Mouse (Mus musculus): ENCODE data around the gene 9130213A22Rik. TPM values are rescaled to one million over a fixed set of nuclear protein-coding genes. Genes with fewer than 3 reads are reported as not detected.
A peak's percentile ranks its signal among the peaks of the same experiment; 100 is the strongest.
"Not testable (repeated sequence)": the region's sequence is repeated elsewhere in the genome, so short reads cannot be mapped to it uniquely, and the experiment has no call there.

The 9130213A22Rik gene
- polyA plus RNA-seq, 1 experiment from 2014 or later: 0.40 TPM

DNA sequence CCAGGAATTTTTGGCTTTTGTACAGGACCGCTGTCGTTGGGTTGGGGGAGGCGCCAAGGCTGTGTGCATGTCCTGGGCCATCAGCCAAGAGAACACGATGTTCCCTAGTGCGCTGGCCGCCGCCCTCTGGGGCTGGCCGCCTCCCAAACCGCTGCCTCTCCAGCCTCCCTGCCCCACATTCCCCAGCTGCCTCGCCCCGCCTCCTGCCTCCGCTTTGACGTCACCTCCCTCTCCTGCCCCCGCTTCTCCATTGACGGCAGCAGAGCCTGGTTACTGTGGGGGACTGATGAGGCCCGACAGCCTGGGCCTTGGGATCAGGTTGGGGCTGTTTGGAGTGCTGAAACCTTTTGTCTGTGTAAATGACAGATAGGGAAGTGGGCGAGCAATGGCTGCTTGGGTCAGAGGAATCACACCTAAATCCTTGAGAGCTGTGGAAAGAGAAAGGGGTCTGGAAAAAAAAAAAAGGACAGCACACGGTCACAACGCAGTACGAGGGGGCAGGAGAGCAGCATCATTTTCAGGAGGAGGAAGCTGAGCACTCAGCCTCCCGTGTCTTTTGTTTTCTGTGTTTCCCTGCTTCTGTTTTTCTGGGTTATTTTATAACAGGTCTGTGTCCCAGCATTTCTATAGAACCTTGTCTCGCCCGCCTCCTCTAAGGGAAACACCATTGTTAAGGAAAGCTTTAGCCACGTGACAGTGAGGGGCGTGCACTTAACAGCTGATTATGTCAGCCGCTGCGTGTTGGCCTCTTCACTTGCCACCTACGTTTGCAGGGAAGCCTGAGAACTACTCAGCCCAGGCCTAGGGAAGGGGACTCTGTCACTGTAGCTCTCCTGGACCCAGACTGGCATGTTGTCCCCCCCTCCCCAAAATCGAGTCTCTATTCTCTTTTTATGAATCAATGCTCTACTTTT, 25.1 kb downstream of the 9130213A22Rik start:
- Histone ChIP-seq H3K9me3 (no peaks in the 10 kb centered on the region), H3K4me2 (replicated peaks) (peak overlapping the region; percentile 81), H3K4me1 (peaks cover 44% of the 10 kb centered on the region), H3K4me3 (peak overlapping the region; percentile 57), H3K36me3 (peaks cover 23% of the 10 kb centered on the region), H3K27me3 (no peaks in the 10 kb centered on the region), H3K27ac (peak overlapping the region; percentile 84), H3K9ac (peak overlapping the region; percentile 25; the same call in 1 of the 2 replicates)
- peak; percentile 30; the same call in 1 of the 2 replicates for ATAC-seq (ENCODE audit: insufficient number of reproducible peaks, insufficient read depth, low FRiP score, low TSS enrichment)
- WGBS: 3% methylated on average over 29 of the region's 29 CpGs

DNA sequence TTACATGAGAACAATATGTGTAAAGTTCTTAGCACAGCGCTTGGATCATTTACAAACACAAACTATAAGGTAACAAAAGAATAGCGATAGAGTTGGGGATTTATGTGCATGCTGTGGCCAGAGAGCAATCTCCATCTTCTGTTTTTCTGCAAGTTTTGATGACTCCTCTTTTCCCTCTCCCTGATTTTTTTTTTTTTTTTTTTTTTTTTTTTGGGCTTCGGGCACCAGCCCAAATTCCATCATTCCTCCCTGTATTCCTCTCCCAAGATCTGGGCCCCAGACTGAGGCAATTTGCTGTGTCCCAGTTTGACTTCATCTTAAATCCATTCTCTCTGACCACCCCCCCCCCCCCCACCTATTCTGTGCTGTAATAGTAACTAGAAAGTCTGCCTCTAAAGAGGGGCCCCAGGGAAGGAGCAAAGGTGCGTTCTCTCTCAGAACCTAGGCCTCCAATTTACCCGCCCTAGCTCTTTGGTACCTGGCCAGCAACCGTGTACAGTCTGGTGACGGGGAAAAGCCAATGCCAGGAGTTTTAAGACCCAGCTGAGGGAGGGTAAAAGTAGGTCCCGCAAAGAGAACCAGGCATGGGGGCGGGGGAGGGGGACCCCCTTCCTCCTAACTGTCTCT, 25.9 kb downstream of the 9130213A22Rik start:
- WGBS: 12% methylated on average over 9 of the region's 9 CpGs
- Histone ChIP-seq H3K4me2 (replicated peaks) (peak overlapping the region; percentile 81), H3K27me3 (no peaks in the 10 kb centered on the region), H3K36me3 (peaks cover 21% of the 10 kb centered on the region), H3K9me3 (no peaks in the 10 kb centered on the region), H3K27ac (peak overlapping the region; percentile 84), H3K4me3 (peak overlapping the region; percentile 57), H3K9ac (no peak overlapping the region), H3K4me1 (peaks cover 44% of the 10 kb centered on the region)
- peak; percentile 1; the same call in 1 of the 2 replicates for ATAC-seq (ENCODE audit: insufficient number of reproducible peaks, insufficient read depth, low FRiP score, low TSS enrichment)

DNA sequence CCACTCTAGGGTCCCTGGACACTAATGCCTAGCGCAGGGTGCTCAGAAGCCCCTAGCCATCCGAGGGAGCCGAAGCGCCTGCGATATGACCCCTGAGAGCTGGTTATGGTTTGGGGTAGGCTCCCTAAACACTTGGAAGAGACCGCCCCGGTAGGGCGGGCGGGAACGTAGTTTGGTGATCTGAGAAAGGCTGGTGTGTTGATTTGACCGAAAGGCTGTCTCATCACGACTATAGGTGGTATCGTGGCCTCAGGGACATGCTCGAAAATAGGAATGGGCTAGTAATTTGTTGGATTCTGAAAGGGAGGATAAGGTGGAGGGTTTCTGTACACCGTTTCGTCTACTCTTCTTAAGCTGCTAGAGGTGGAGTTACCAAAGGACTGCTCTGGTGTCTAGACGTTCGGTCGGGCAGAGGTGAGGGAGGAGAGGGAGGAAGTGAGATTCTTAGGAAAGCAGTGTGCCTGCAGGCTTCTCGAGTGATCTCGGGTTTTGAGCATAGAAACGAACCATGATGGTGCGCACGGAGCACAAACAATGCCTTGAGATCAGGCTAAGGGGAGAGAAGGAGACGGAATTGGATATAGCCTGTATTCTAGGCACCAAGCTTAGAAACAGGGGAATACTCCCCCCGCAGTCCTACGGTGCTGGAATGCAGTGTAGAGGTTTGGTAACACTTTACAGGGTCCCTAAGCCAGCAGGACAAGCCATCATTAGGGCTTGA, 26.7 kb downstream of the 9130213A22Rik start:
- Histone ChIP-seq H3K27ac (peak overlapping the region; percentile 83), H3K4me1 (peaks cover 44% of the 10 kb centered on the region), H3K9me3 (no peaks in the 10 kb centered on the region), H3K4me2 (replicated peaks) (peak overlapping the region; percentile 81), H3K9ac (peak overlapping the region; percentile 63), H3K36me3 (peaks cover 13% of the 10 kb centered on the region), H3K27me3 (no peaks in the 10 kb centered on the region), H3K4me3 (peak overlapping the region; percentile 57)
- no peak for ATAC-seq (ENCODE audit: insufficient number of reproducible peaks, insufficient read depth, low FRiP score, low TSS enrichment)
- WGBS: 3% methylated on average over 27 of the region's 27 CpGs

DNA sequence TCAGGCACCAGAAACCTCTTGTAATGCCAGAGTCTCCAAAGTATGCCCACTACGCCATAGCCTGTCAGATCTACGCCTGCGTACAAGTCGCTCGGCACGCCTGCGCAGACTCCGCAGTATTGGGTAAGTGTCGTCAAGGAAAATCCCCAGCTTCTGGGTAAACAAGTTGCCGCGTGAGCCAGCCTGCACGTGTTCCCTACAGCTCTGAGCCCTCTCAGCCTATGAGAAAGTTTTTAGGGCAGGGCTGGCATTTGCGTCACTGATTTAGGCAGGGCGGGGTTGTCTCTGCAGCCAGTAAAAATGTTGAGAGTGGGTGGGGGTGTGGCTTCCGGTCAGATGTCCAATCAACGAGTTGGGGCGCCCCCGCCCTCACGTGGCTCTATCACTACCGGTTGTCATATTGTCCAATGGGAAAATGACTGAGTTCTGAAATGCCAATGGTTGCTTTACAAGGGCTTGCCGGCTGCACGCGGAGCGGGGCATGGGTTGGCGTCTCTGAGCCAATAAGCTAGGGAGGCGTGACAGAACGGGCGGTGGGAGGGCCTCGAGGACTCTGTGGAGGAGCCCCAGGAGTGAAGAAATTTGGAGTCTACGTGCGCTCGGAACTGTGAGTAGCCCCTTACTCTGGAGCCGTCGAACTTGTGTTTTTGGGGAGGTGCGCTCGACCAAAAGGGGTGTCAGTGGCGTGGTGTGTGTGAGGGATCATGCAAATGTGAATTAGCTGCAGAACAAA, 27.5 kb downstream of the 9130213A22Rik start, which contains the start of gene Per1:
Gene Per1, plus strand, starts transcription at position 521 of the 733 bp plus-strand sequence.
- under 1% methylated on average over 37 of the region's 37 CpGs for WGBS
- Histone ChIP-seq H3K27ac (peak within 1 kb of the TSS; percentile 83), H3K9ac (peak within 1 kb of the TSS; percentile 63), H3K27me3 (no peaks in the 10 kb centered on the region), H3K9me3 (no peaks in the 10 kb centered on the region), H3K4me2 (replicated peaks) (peak within 1 kb of the TSS; percentile 81), H3K36me3 (peaks cover 18% of the 10 kb centered on the region), H3K4me1 (peaks cover 45% of the 10 kb centered on the region), H3K4me3 (peak within 1 kb of the TSS; percentile 57)
- peak; percentile 88 for ATAC-seq (ENCODE audit: insufficient number of reproducible peaks, insufficient read depth, low FRiP score, low TSS enrichment)

DNA sequence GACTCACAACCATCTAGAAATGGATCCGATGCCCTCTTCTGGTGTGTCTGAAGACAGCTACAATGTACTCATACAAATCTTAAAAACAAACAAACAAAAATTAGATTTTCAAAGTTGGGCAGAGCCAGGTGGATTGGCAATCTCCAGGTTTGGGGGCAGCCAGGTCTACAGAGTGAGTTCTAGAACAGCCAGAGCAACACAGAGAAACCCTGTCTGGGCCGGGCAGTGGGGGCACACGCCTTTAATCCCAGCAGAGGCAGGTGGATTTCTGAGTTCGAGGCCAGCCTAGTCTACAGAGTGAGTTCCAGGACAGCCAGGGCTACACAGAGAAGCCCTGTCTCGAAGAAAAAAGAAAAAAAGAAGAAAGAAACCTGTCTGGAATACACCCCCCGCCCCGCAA, 28.5 kb downstream of the 9130213A22Rik start:
- H3K9me3 ChIP-seq; H3K9ac ChIP-seq; H3K27me3 ChIP-seq; H3K4me3 ChIP-seq; ATAC-seq (ENCODE audit: insufficient number of reproducible peaks, insufficient read depth, low FRiP score, low TSS enrichment); H3K4me2 ChIP-seq (replicated peaks): not testable (repeated sequence)
- H3K36me3 ChIP-seq: peaks cover 20% of the 10 kb centered on the region
- H3K27ac ChIP-seq: 0 out of 2 replicates have a peak overlapping the region, but pooled peaks have one; percentile 61
- peaks cover 43% of the 10 kb centered on the region for H3K4me1 ChIP-seq
- WGBS: 81% methylated on average over 7 of the region's 7 CpGs

DNA sequence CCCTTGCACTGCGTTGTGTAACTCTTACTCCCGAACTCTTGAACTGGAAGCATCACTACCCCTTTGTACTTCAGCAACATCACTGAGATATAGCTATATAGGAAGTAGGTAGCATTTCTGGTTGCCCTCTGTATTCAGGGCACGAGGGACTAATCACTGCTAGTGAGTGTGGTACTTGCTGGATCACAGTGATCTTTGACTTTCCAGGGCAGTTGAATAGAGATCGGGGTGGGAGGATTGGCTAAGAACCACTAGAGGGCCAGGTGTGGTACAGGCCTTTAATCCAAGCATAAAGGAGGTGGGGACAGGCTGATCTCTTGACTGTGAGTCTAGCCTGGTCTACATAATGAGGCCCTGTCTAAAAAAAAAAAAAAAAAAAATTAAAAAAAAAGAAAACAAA, 29.5 kb downstream of the 9130213A22Rik start:
- H3K4me2 ChIP-seq (replicated peaks): no peak overlapping the region
- no peaks in the 10 kb centered on the region for H3K9me3 ChIP-seq
- H3K4me1 ChIP-seq: peaks cover 36% of the 10 kb centered on the region
- H3K27me3 ChIP-seq: no peaks in the 10 kb centered on the region
- no peak overlapping the region for H3K9ac ChIP-seq
- no peak for ATAC-seq (ENCODE audit: insufficient number of reproducible peaks, insufficient read depth, low FRiP score, low TSS enrichment)
- no peak overlapping the region for H3K4me3 ChIP-seq
- H3K36me3 ChIP-seq: peaks cover 20% of the 10 kb centered on the region
- H3K27ac ChIP-seq: no peak overlapping the region
- 94% methylated on average over 4 of the region's 4 CpGs for WGBS

DNA sequence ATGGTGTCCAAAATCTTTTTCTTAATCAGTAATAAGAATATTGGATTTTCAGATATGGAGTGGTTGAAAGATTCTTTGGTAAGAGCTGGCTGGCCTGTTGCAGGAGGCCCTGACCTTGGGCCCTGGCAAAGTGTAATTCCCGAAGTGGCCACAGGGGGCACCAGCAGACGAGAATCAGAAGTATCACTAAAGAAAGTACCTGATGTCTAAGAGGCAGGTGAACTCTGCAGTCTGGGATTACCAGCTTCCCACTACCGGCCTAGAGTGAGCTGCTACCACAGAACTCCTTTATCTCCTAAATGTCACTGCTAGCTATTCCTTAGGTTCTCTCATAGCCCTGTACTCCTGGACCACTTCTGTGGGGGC, 30.0 kb downstream of the 9130213A22Rik start:
- H3K4me1 ChIP-seq: peaks cover 36% of the 10 kb centered on the region
- no peak overlapping the region for H3K9ac ChIP-seq
- 7% methylated on average over 3 of the region's 3 CpGs for WGBS
- no peak overlapping the region for H3K27ac ChIP-seq
- H3K27me3 ChIP-seq: no peaks in the 10 kb centered on the region
- H3K36me3 ChIP-seq: peaks cover 20% of the 10 kb centered on the region
- no peak for ATAC-seq (ENCODE audit: insufficient number of reproducible peaks, insufficient read depth, low FRiP score, low TSS enrichment)
- H3K4me3 ChIP-seq: no peak overlapping the region
- H3K4me2 ChIP-seq (replicated peaks): no peak overlapping the region
- H3K9me3 ChIP-seq: no peaks in the 10 kb centered on the region

DNA sequence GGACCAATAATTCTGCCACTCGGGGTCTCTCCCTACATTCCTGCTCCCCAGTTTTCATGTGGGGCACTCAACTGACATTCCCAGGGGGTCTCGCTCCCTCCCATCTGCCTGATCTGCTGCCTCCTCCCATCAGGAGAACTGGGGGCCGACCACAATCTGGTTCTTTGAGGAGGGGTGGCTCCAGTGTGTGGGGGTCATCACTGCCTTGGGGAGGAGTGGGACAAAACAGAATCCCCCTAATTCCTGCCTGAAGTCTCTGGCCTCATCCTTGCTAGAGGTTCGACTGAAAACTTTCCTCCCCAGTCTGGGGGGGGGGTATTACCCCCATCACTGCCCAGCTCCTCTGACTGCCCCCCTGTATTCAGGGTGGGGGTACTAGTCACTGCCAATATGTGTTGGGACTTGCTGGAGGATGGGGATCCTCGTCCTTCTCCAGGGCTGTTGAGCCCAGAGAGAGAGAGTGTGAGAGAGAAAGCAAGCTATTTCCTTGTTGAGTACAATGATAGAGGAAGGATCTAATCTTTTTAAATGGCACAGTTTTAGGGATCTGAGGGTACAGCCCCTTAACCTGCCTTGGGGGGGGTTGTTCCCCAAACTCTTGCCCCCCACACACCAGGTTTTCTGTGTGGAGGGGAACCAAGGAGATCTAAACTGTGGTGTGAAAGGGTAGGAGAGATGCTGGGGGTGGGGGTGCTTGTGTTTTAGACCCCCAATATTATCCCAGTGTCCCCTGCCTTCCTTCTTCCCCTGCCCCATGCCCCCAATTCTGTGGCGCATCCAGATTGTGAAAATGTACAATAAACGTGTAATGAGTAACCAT, 30.6 kb downstream of the 9130213A22Rik start:
- no peak for ATAC-seq (ENCODE audit: insufficient number of reproducible peaks, insufficient read depth, low FRiP score, low TSS enrichment)
- no peak overlapping the region for H3K4me3 ChIP-seq
- peaks cover 20% of the 10 kb centered on the region for H3K36me3 ChIP-seq
- no peaks in the 10 kb centered on the region for H3K27me3 ChIP-seq
- no peak overlapping the region for H3K27ac ChIP-seq
- H3K9ac ChIP-seq: no peak overlapping the region
- no peaks in the 10 kb centered on the region for H3K9me3 ChIP-seq
- H3K4me2 ChIP-seq (replicated peaks): no peak overlapping the region
- peaks cover 31% of the 10 kb centered on the region for H3K4me1 ChIP-seq
- 61% methylated on average over 7 of the region's 7 CpGs for WGBS

DNA sequence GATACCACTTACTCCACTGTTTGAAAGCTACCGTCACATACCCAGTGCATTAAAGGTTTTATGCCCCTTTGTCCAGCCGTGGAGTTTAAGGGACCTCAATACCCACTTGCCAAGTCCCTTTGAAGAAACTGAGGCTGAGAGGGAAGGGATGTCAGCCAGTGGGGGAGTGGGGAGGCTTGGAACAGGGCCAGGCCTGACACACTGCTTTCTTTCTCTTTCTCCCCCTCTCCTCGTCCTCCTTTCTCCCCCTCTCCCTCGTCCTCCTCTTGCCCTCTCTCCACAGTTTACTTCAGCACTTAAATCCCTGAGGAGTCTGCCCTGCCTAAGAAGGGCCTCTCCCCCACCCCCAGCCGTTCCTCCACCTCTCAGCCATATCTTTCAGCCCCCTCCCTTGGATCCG, 32.0 kb downstream of the 9130213A22Rik start:
- peak overlapping the region; percentile 8; the same call in 1 of the 2 replicates for H3K4me2 ChIP-seq (replicated peaks)
- no peaks in the 10 kb centered on the region for H3K9me3 ChIP-seq
- H3K4me1 ChIP-seq: peaks cover 23% of the 10 kb centered on the region
- peaks cover 20% of the 10 kb centered on the region for H3K36me3 ChIP-seq
- WGBS: 66% methylated on average over 6 of the region's 6 CpGs
- 0 out of 2 replicates have a peak overlapping the region, but pooled peaks have one; percentile 98 for H3K9ac ChIP-seq
- H3K27ac ChIP-seq: no peak overlapping the region
- H3K27me3 ChIP-seq: no peaks in the 10 kb centered on the region
- ATAC-seq (ENCODE audit: insufficient number of reproducible peaks, insufficient read depth, low FRiP score, low TSS enrichment): no peak
- H3K4me3 ChIP-seq: 0 out of 2 replicates have a peak overlapping the region, but pooled peaks have one; percentile 2

DNA sequence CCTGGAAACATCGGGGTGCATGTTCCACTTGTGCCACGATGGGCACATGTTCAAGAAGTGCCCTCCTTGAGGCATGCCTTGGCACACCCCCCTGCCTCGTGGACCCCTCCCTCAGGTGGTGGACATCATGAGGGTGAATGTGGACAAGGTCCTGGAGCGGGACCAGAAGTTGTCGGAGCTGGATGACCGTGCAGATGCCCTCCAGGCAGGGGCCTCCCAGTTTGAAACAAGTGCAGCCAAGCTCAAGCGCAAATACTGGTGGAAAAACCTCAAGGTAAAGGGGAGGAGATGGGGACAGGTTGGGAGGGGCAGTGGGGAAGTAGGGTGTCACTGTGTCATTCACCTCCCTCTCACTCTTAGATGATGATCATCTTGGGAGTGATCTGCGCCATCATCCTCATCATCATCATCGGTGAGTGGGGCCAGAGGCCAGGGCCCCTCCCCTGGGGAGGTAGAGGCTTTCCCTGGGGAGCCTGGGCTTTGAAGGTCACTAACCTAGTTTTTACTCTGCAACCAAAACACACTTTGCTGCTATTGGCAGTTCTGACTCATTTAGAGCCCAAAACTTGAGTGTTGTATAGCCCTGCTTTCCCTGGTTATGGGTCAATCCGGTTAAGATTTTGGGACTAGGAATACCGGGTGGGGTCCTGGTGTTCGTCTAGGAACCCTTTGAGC, 32.6 kb downstream of the 9130213A22Rik start:
- peak overlapping the region; percentile 98 for H3K9ac ChIP-seq
- peak overlapping the region; percentile 77 for H3K4me3 ChIP-seq
- H3K9me3 ChIP-seq: no peaks in the 10 kb centered on the region
- H3K27ac ChIP-seq: no peak overlapping the region
- WGBS: 90% methylated on average over 12 of the region's 12 CpGs
- peak overlapping the region; percentile 87 for H3K4me2 ChIP-seq (replicated peaks)
- H3K4me1 ChIP-seq: peaks cover 23% of the 10 kb centered on the region
- no peaks in the 10 kb centered on the region for H3K27me3 ChIP-seq
- no peak for ATAC-seq (ENCODE audit: insufficient number of reproducible peaks, insufficient read depth, low FRiP score, low TSS enrichment)
- H3K36me3 ChIP-seq: peaks cover 20% of the 10 kb centered on the region

All from embryonic facial prominence, embryonic 12.5 days (tissue).